Mouse (Mus musculus) heart, postnatal 14 days (tissue): Measurements from ENCODE around the gene Klhl5. TPM values are rescaled to one million over a fixed set of nuclear protein-coding genes. Genes with fewer than 3 reads are reported as not detected.

ENCODE experiments used
- DNase-seq, 2 experiments: peaks; one replicate each; pipeline ENCODE4 v3.0.0; 2021 to 2022
- intact Hi-C: fragments of 180-260 bp; cut with DNase I; formaldehyde crosslinking; loops from one replicate; pipeline ENCODE4 v1.15.1; 2025
- total RNA-seq, 2 experiments: library from RNA; stranded (reverse); gene quantifications; 2 replicates each; pipeline ENCODE4 v1.2.3; 2021

Klhl5 gene
- total RNA-seq, 2 experiments from 2014 or later, result 15.6 to 18.2 TPM

DNA sequence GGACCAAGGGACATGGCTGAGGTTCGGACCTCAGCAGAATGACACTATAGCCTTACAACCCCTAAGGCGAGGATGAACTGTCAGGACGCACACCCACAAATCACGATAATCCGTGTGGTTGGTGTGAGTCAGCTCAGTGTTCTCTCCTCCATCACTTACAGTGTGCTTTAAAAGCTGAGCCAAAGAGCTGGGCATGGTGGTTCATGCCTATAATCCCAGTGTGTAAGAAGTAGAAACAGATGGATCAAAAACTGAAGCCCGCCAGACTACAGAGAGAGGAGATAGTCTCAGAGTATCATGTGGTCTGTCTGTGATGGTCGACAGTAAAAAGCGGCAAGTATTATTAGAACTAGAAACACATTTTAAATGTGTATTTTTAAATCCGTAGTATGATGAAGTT lies 71.1 kb downstream of the Klhl5 start:
- no peak for DNase-seq
- intact Hi-C loops, result no loop called here

DNA sequence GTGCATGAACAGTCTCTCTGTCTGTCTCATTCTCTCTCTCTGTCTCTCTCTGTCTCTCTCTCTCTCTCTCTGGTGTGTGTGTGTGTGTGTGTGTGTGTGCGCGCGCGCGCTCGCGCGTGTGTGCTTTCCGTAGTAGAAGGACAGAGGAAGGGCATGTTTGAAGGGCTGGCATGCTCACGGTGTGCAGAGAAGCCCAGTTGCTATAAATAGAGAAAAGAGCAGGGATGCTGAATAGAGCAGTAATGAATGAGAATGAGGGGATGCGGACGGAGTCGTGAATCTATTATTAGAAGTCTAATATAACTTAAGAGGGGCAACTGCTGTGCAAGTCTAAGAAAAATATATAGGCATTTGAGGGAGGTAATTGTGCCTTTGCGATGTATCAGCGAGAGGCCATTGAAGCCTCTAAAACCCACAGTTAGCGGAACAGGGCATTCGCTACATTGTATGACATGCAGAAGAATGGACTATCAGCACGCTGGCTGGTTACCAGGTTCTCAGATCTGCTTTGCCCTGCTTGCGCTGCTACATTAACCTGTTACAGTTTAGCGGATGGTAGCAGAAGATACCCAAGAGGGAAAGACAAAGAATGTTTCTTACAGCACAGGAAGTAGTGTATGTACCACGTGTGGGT lies 73.9 kb downstream of the Klhl5 start:
- no peak for DNase-seq
- intact Hi-C loops, result no loop called here

DNA sequence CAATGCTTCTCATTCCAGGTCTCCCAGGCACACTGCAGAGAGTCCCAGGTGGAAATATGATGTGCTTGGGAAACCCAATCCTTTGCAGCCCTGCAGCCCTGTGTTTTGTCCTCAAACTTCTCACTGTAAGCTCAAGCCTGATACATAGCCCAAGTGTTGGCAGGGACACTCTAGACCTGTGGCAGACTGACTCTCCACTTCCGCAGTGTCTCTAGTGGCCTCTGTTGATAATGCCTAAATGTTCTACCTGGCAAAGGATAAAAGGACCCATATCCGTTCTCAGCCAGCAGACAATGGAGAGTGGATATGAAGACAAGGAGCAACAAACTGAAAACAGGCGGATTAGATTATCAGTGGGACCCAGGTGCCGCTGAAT lies 74.4 kb downstream of the Klhl5 start:
- intact Hi-C loops, result no loop called here
- no peak for DNase-seq

GRCm38 (mm10) chr5:65182268-65182667 lies 74.9 kb downstream of the Klhl5 start:
- no peak for DNase-seq
- intact Hi-C loops, result no loop called here

DNA sequence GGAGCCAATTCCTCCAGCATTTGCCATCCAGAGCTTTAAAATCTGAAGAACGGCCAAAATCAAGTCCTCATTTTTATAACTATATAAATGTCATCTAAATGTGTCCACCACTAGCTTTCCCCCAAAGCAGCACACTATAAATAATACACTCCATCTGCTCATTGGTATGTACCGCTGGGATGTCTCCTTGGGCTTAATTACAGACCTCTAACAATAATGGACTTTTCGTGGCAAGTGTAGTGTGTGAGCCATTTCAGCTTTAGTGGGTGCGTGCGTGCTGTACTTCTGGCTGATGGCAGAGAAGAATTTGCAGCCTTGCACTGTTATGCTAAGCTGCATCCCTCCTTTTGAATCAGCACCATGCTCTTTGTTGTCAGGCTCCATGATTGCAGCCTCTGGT lies 84.3 kb downstream of the Klhl5 start:
- DNase-seq, result no peak
- intact Hi-C loops, result no loop called here

DNA sequence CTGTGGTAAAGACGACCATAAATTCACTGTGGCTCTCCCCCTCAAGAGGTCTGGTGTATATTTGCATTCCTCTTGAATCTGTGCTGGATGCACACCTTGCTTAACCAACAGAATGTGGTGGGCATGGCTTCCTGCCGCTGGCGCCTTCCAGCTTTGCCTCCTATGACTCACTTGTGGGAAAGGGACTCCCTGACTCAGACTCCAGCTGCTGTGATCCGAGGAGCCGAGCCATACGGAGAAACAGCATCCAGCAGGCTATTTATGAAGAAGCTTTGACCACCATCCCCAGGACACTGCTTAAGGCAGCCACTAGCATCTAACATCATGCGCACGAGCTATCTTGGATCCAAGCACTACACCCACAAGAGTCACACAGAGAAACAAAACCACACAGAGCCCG lies 87.1 kb downstream of the Klhl5 start:
- intact Hi-C loops, result no loop called here
- DNase-seq, result no peak

GRCm38 (mm10) chr5:65199346-65200128 lies 92.2 kb downstream of the Klhl5 start, which contains the start of gene Wdr19:
TSS of gene Wdr19 (plus strand) at chr5:65199696.
- DNase-seq, result peak; percentile 96 to 97
- intact Hi-C loops, result no loop called here

GRCm38 (mm10) chr5:65204726-65205125 lies 97.4 kb downstream of the Klhl5 start:
- intact Hi-C loops, result no loop called here
- DNase-seq, result no peak

- intact Hi-C loops, result loop anchor here (1.0 to 10.0 kb wide), 4 partner anchors 55 to 329 kb away; no protein-coding TSS in a partner anchor
- peak; percentile 40 to 60 for DNase-seq
These were observed 106.0 kb downstream of the Klhl5 start for GRCm38 (mm10) chr5:65213321-65213720.

Other genes with a start within 250 kb of the Klhl5 start
- gene Tlr1, start 174.0 kb upstream of the Klhl5 start, total RNA-seq, result under 1 TPM; 0.34 to 0.43 TPM
- 1 to 10 TPM in 1 of 2 experiments, under 1 TPM in 1; 0.96 to 1.7 TPM for gene Tlr6, start 147.4 kb upstream of the Klhl5 start, total RNA-seq
- 10 to 100 TPM; 23.5 to 24.8 TPM for gene Fam114a1, start 137.5 kb upstream of the Klhl5 start, total RNA-seq
- under 1 TPM in 1 of 2 experiments, not detected in 1; 0.73 TPM for gene Tmem156, start 15.4 kb upstream of the Klhl5 start, total RNA-seq
- gene Wdr19, start 92.2 kb downstream of the Klhl5 start, total RNA-seq, result 1 to 10 TPM; 2.7 to 4.5 TPM
- gene Rfc1, start 228.1 kb downstream of the Klhl5 start, total RNA-seq, result 10 to 100 TPM; 25.1 to 25.5 TPM
- under 1 TPM; 0.12 to 0.55 TPM for gene Klb, start 240.8 kb downstream of the Klhl5 start, total RNA-seq